Mouse (Mus musculus) kidney, postnatal 4 days (tissue): ENCODE results near the gene Zc3h18.

Experiments
- DNase-seq, 2 experiments: peaks; one replicate each; pipeline ENCODE4 v3.0.0; 2021; ENCODE audit warnings: mixed read lengths in 2 of 2

Gene Zc3h18

GRCm38 (mm10) chr8:122395291-122395690 is 18.9 kb downstream of the Zc3h18 start:
- no peak for DNase-seq

- no peak for DNase-seq
Measured at GRCm38 (mm10) chr8:122398186-122398585, 21.8 kb downstream of the Zc3h18 start.

GRCm38 (mm10) chr8:122405146-122405805 is 28.9 kb downstream of the Zc3h18 start:
- DNase-seq = no peak

- no peak for DNase-seq
Measured at GRCm38 (mm10) chr8:122407678-122408077, 31.3 kb downstream of the Zc3h18 start.

GRCm38 (mm10) chr8:122414311-122414710 is 37.9 kb downstream of the Zc3h18 start:
- no peak for DNase-seq

GRCm38 (mm10) chr8:122415554-122415953 is 39.1 kb downstream of the Zc3h18 start:
- DNase-seq = no peak

GRCm38 (mm10) chr8:122419881-122420555 is 43.6 kb downstream of the Zc3h18 start:
- DNase-seq = no peak

GRCm38 (mm10) chr8:122421376-122422070 is 45.1 kb downstream of the Zc3h18 start, which contains the start of gene Il17c:
Gene Il17c, plus strand, starts transcription at chr8:122422020.
- peak in 1 of 2 experiments; percentile 26 for DNase-seq

GRCm38 (mm10) chr8:122423217-122423616 is 46.8 kb downstream of the Zc3h18 start:
- no peak for DNase-seq

- peak; percentile 73 to 82 for DNase-seq
Measured at GRCm38 (mm10) chr8:122423659-122424058, 47.2 kb downstream of the Zc3h18 start.

- no peak for DNase-seq
Measured at GRCm38 (mm10) chr8:122426145-122426544, 49.7 kb downstream of the Zc3h18 start.

GRCm38 (mm10) chr8:122427607-122428006 is 51.2 kb downstream of the Zc3h18 start:
- no peak for DNase-seq

- no peak for DNase-seq
Measured at GRCm38 (mm10) chr8:122428163-122428562, 51.8 kb downstream of the Zc3h18 start.

- DNase-seq = peak in 1 of 2 experiments; percentile 45
Measured at GRCm38 (mm10) chr8:122430058-122430636, 53.7 kb downstream of the Zc3h18 start.

GRCm38 (mm10) chr8:122430646-122431045 is 54.2 kb downstream of the Zc3h18 start:
- DNase-seq = no peak

GRCm38 (mm10) chr8:122431694-122432442 is 55.5 kb downstream of the Zc3h18 start:
- DNase-seq = peak; percentile 59 to 67

GRCm38 (mm10) chr8:122432443-122433268 is 56.2 kb downstream of the Zc3h18 start, which contains the start of gene Cyba:
Gene Cyba, minus strand, starts transcription at chr8:122432930.
- DNase-seq = peak; percentile 84 to 91

GRCm38 (mm10) chr8:122433269-122433905 is 57.0 kb downstream of the Zc3h18 start:
- DNase-seq = peak in 1 of 2 experiments; percentile 63

GRCm38 (mm10) chr8:122435375-122435774 is 59.0 kb downstream of the Zc3h18 start:
- no peak for DNase-seq

- no peak for DNase-seq
Measured at GRCm38 (mm10) chr8:122436146-122436545, 59.7 kb downstream of the Zc3h18 start.

- DNase-seq = no peak
Measured at GRCm38 (mm10) chr8:122436586-122437125, 60.2 kb downstream of the Zc3h18 start.
